In the genomic region with DNA sequence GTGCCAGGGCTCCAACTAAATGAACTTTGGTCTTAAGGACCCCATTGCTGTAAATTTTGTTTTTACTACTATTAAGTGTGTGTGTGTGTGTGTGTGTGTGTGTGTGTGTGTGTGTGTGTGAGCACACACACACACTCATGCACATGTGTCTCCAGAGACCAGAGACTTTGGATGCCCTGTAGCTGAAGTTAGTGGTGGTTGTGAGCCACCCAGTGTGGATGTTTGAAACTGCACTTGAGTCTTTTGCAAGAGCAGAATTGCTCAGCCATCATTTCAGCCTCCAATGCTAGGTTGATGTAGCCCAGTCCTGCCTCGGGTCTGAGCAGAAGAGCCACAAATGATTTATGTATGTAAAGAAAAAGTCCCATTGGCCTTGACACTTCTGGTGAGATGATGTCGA, we compare ENCODE assay signal across 9 mouse cellular contexts. TPM values are rescaled to one million over a fixed set of nuclear protein-coding genes. Genes with fewer than 3 reads are reported as not detected.
DNase-seq lines count a peak whose midpoint lies in the region; ATAC-seq and TF ChIP-seq lines count a peak whose summit lies in the region.
"Had no signal": no experiment of that assay in that cellular context is flagged by ENCODE, and none has a peak within 500 bp of the region (broad histone marks: within the 10 kb centered on the region; RNA-seq: fewer than 3 reads in every experiment).

No protein-coding gene starts in this region.

- peak; percentile 44; the same call in 1 of the 2 replicates for ATAC-seq in heart, postnatal 0 days (ENCODE audit: insufficient read depth, low read depth)
- peak; percentile 91 for ATAC-seq in frontal cortex, adult (ENCODE audit: low TSS enrichment)
- ATAC-seq in monocyte, adult 5-6 weeks (replicated peaks; ENCODE audit: insufficient number of reproducible peaks, low FRiP score, low TSS enrichment, poor library complexity, severe bottlenecking): no peak

- H3K9ac ChIP-seq in heart, postnatal 0 days (replicated peaks; ENCODE audit: low read depth, low read length): no peak overlapping the region

- H3K9me3 ChIP-seq in heart, postnatal 0 days (replicated peaks; ENCODE audit: control insufficient read depth, low read length): no peaks in the 10 kb centered on the region
- no peaks in the 10 kb centered on the region for H3K9me3 ChIP-seq in heart, embryonic 10.5 days

- H3K36me3 ChIP-seq in heart, postnatal 0 days (replicated peaks; ENCODE audit: control insufficient read depth, insufficient read depth, low read length): no peaks in the 10 kb centered on the region
- no peaks in the 10 kb centered on the region for H3K36me3 ChIP-seq in heart, embryonic 10.5 days

- TF ChIP-seq CTCF in heart, postnatal 0 days (IDR thresholded peaks at IDR 0.05; ENCODE audit: low read depth): peak; percentile 48

- H3K4me2 ChIP-seq in heart, postnatal 0 days (ENCODE audit: low read depth, low read length): no peak overlapping the region

- no peak overlapping the region for H3K4me3 ChIP-seq in heart, postnatal 0 days (ENCODE audit: low read depth, low read length)
- H3K4me3 ChIP-seq in heart, embryonic 10.5 days: no peak overlapping the region

- no peak for DNase-seq in heart, postnatal 0 days (ENCODE audit: low spot score)
- DNase-seq in heart, embryonic 10.5 days (ENCODE audit: low spot score): no peak
- peak; percentile 67 to 74 for DNase-seq in right cerebral cortex, adult 2 months (ENCODE audit: low spot score in 2 of 2)
- no peak for DNase-seq in right cerebral cortex, postnatal 25 days
- peak; percentile 46 for DNase-seq in right cerebral cortex, postnatal 14 days
- no peak for DNase-seq in embryo, embryonic 10 days (ENCODE audit: low spot score)

- H3K27me3 ChIP-seq in heart, postnatal 0 days (ENCODE audit: control insufficient read depth, insufficient read depth, low read length): no peaks in the 10 kb centered on the region
- no peaks in the 10 kb centered on the region for H3K27me3 ChIP-seq in heart, embryonic 10.5 days (ENCODE audit: insufficient read depth, poor library complexity, severe bottlenecking)

- 60% methylated on average over 2 of the region's 2 CpGs for WGBS in heart, postnatal 0 days
- WGBS in heart, embryonic 10.5 days: 63% methylated on average over 2 of the region's 2 CpGs

- H3K27ac ChIP-seq in heart, postnatal 0 days (ENCODE audit: low read depth): no peak overlapping the region
- no peak overlapping the region for H3K27ac ChIP-seq in heart, embryonic 10.5 days
- H3K27ac ChIP-seq: macrophage had no signal

- H3K4me1 ChIP-seq in heart, postnatal 0 days (ENCODE audit: control insufficient read depth, insufficient read depth): no peaks in the 10 kb centered on the region; the same call in 1 of the 2 replicates
- H3K4me1 ChIP-seq in heart, embryonic 10.5 days: no peaks in the 10 kb centered on the region

- no peak for TF ChIP-seq EP300 in heart, postnatal 0 days (IDR thresholded peaks at IDR 0.05; ENCODE audit: low read depth)

RNA-seq across cellular contexts. Expression of a gene that starts 37.3 kb away (rescaled TPM):
- total RNA-seq in heart, postnatal 0 days (2014; rRNA removed; ENCODE audit: low replicate concordance): 5.6 and 14.1 TPM in 2 replicates
- 3.9 and 4.5 TPM in 2 replicates for polyA plus RNA-seq in heart, postnatal 0 days (2015; fragmentation: Nextera tagmentation; extraction: Ambion mirVana)
- 5.5 and 7.1 TPM in 2 replicates for polyA plus RNA-seq in heart, embryonic 10.5 days (2016; fragmentation: Nextera tagmentation; extraction: Ambion mirVana)
- 43.3 to 92.8 TPM (median 76.9 TPM) in 3 replicates for total RNA-seq in monocyte, adult 5-6 weeks (2017)

Comparison
In these comparisons a context has a peak if more than half of its experiments do, and no peak if none do; other contexts are left out.
1. DNase-seq: peak in right cerebral cortex, adult 2 months (2 of 2) and right cerebral cortex, postnatal 14 days (single experiment); none in heart, postnatal 0 days (single experiment), heart, embryonic 10.5 days (single experiment), right cerebral cortex, postnatal 25 days (single experiment) and embryo, embryonic 10 days (single experiment).